Mouse (Mus musculus) MEL (cell line): ENCODE data around the gene Ap5s1. TPM values are rescaled to one million over a fixed set of nuclear protein-coding genes. Genes with fewer than 3 reads are reported as not detected.

Source experiments
- DNase-seq: peaks from one replicate; pipeline ENCODE4 v3.0.0; 2011; ENCODE audit warnings: low read depth, low spot score
- H3K27ac ChIP-seq: 2 replicates; pipeline ENCODE4 v1.5.1; 2012; ENCODE audit warnings: low read depth, mild to moderate bottlenecking, control low read depth, low read length, moderate library complexity; ENCODE audit not compliant: control insufficient read depth
- H3K27me3 ChIP-seq, 2 experiments: fragments of 150-350 bp in 1 of 2; sonication (generic) in 1 of 2; 2 replicates each; pipeline ENCODE4 v1.6.1; 2012; ENCODE audit warnings: low read length in 2 of 2, mild to moderate bottlenecking in 2 of 2, improper control_type of control experiment in 1 of 2, moderate library complexity in 1 of 2; ENCODE audit not compliant: insufficient read depth in 2 of 2, control insufficient read depth in 1 of 2
- H3K36me3 ChIP-seq, 2 experiments: 2 replicates each; pipeline ENCODE4 v1.6.1; 2012 to 2014; ENCODE audit warnings: low read length in 2 of 2, improper control_type of control experiment in 1 of 2, inconsistent platforms in 1 of 2, mild to moderate bottlenecking in 1 of 2; ENCODE audit not compliant: insufficient read depth in 2 of 2, control insufficient read depth in 1 of 2
- H3K4me1 ChIP-seq, 2 experiments: fragments of 150-350 bp in 1 of 2; sonication (generic) in 1 of 2; 2 replicates each; pipeline ENCODE4 v1.6.1; 2012; ENCODE audit warnings: low read length in 2 of 2, improper control_type of control experiment in 1 of 2, mild to moderate bottlenecking in 1 of 2; ENCODE audit not compliant: insufficient read depth in 2 of 2, control insufficient read depth in 1 of 2
- H3K4me3 ChIP-seq, 2 experiments: fragments of 150-350 bp in 1 of 2; sonication (generic) in 1 of 2; 2 replicates each; pipeline ENCODE4 v1.5.1; 2012; ENCODE audit warnings: low read depth in 2 of 2, low read length in 2 of 2, mild to moderate bottlenecking in 2 of 2, moderate library complexity in 2 of 2, control low read depth in 1 of 2, improper control_type of control experiment in 1 of 2; ENCODE audit not compliant: control insufficient read depth in 1 of 2, insufficient read depth in 1 of 2
- H3K79me2 ChIP-seq: 2 replicates; pipeline ENCODE4 v1.6.1; 2012; ENCODE audit warnings: mild to moderate bottlenecking, low read length, moderate library complexity; ENCODE audit not compliant: control insufficient read depth, poor library complexity, insufficient read depth
- H3K9ac ChIP-seq: 2 replicates; pipeline ENCODE4 v1.6.1; 2012; ENCODE audit warnings: low read depth, mild to moderate bottlenecking, control low read depth, low read length, moderate library complexity; ENCODE audit not compliant: control insufficient read depth, poor library complexity, severe bottlenecking
- H3K9me3 ChIP-seq: fragments of 150-350 bp; sonication (generic); replicated peaks from 2 replicates; pipeline ENCODE4 v1.6.1; 2012; ENCODE audit warnings: mild to moderate bottlenecking, low read length, improper control_type of control experiment, moderate library complexity; ENCODE audit not compliant: insufficient read depth
- CTCF ChIP-seq, 3 experiments: IDR thresholded peaks in 2 of 3; conservative IDR thresholded peaks in 1 of 3; 2 replicates each; pipeline ENCODE4 v1.5.1; 2011 to 2012; ENCODE audit warnings: low read length in 3 of 3, low read depth in 2 of 3, mild to moderate bottlenecking in 2 of 3, improper control_type of control experiment in 1 of 3, inconsistent platforms in 1 of 3, mixed read lengths in 1 of 3, moderate library complexity in 1 of 3; ENCODE audit not compliant: control insufficient read depth in 1 of 3, insufficient read depth in 1 of 3, poor library complexity in 1 of 3, severe bottlenecking in 1 of 3
- EP300 ChIP-seq, 2 experiments: IDR thresholded peaks; 2 replicates each; pipeline ENCODE4 v1.6.1; 2011; ENCODE audit warnings: improper control_type of control experiment in 2 of 2, low read length in 2 of 2, low read depth in 1 of 2, mild to moderate bottlenecking in 1 of 2
- ETS1 ChIP-seq: IDR thresholded peaks from 2 replicates; pipeline ENCODE4 v1.6.1; 2012; ENCODE audit warnings: low read depth, mild to moderate bottlenecking, inconsistent platforms, low read length, improper control_type of control experiment, moderate library complexity
- GATA1 ChIP-seq: IDR thresholded peaks from 2 replicates; pipeline ENCODE4 v1.6.1; 2011; ENCODE audit warnings: low read depth, low read length, improper control_type of control experiment
- MAFK ChIP-seq: IDR thresholded peaks from 2 replicates; pipeline ENCODE4 v1.6.1; 2011; ENCODE audit warnings: low read depth, mild to moderate bottlenecking, low read length, improper control_type of control experiment, borderline replicate concordance
- MXI1 ChIP-seq: IDR thresholded peaks from 2 replicates; pipeline ENCODE4 v1.6.1; 2011; ENCODE audit warnings: mild to moderate bottlenecking, low read depth, low read length, improper control_type of control experiment
- MYB ChIP-seq: IDR thresholded peaks from 2 replicates; pipeline ENCODE4 v1.6.1; 2011; ENCODE audit warnings: mild to moderate bottlenecking, low read depth, low read length, improper control_type of control experiment
- MYC ChIP-seq: IDR thresholded peaks from 2 replicates; pipeline ENCODE4 v1.6.1; 2011; ENCODE audit warnings: low read depth, mild to moderate bottlenecking, low read length, improper control_type of control experiment, moderate library complexity
- NELFE ChIP-seq: IDR thresholded peaks from 2 replicates; pipeline ENCODE4 v1.6.1; 2011; ENCODE audit warnings: low read depth, low read length, improper control_type of control experiment
- NRF1 ChIP-seq: IDR thresholded peaks from 2 replicates; pipeline ENCODE4 v1.6.1; 2014; ENCODE audit warnings: low read depth, mild to moderate bottlenecking, inconsistent platforms, low read length, improper control_type of control experiment, moderate library complexity; ENCODE audit not compliant: poor library complexity, insufficient read depth, severe bottlenecking
- POLR2AphosphoS5 ChIP-seq: IDR thresholded peaks from 2 replicates; pipeline ENCODE4 v1.6.1; 2012; ENCODE audit warnings: low read depth, borderline replicate concordance, mild to moderate bottlenecking, inconsistent platforms, low read length, moderate library complexity, mixed read lengths
- SMC3 ChIP-seq: IDR thresholded peaks from 2 replicates; pipeline ENCODE4 v1.6.1; 2011; ENCODE audit warnings: low read depth, low read length, improper control_type of control experiment
- TAL1 ChIP-seq: IDR thresholded peaks from 2 replicates; pipeline ENCODE4 v1.6.1; 2012; ENCODE audit warnings: mild to moderate bottlenecking, inconsistent platforms, low read length, moderate library complexity, mixed read lengths
- TCF12 ChIP-seq: IDR thresholded peaks from 2 replicates; pipeline ENCODE4 v1.6.1; 2014; ENCODE audit warnings: low read depth, mild to moderate bottlenecking, inconsistent platforms, low read length, improper control_type of control experiment, moderate library complexity
- USF1 ChIP-seq: IDR thresholded peaks from 2 replicates; pipeline ENCODE4 v1.6.1; 2014; ENCODE audit warnings: low read depth, mild to moderate bottlenecking, inconsistent platforms, low read length, improper control_type of control experiment, moderate library complexity
- ZC3H11A ChIP-seq: IDR thresholded peaks from 2 replicates; pipeline ENCODE4 v1.6.1; 2012; ENCODE audit warnings: low read depth, mild to moderate bottlenecking, inconsistent platforms, low read length, improper control_type of control experiment
- polyA plus RNA-seq, 2 experiments: library from polyadenylated mRNA; stranded (reverse) in 1 of 2; unstranded in 1 of 2; fragments of >175 nt in 1 of 2; fragments of >200 nt in 1 of 2; gene quantifications; 2 replicates each; pipeline versions ENCODE4 v1.2.1 to v1.2.4; 2012; ENCODE audit warnings: low replicate concordance in 2 of 2, low read depth in 1 of 2; ENCODE audit not compliant: insufficient read length in 2 of 2, insufficient read depth in 1 of 2, missing spikeins in 1 of 2
- total RNA-seq: library from RNA; depleted of rRNA; stranded (reverse); fragments of 300-350 nt; gene quantifications from 2 replicates; pipeline ENCODE4 v1.2.3, GENCODE M21; 2012

Gene Ap5s1
- total and polyA plus RNA-seq, 3 experiments, result 9.6 to 12.7 TPM; not detected in 1

DNA sequence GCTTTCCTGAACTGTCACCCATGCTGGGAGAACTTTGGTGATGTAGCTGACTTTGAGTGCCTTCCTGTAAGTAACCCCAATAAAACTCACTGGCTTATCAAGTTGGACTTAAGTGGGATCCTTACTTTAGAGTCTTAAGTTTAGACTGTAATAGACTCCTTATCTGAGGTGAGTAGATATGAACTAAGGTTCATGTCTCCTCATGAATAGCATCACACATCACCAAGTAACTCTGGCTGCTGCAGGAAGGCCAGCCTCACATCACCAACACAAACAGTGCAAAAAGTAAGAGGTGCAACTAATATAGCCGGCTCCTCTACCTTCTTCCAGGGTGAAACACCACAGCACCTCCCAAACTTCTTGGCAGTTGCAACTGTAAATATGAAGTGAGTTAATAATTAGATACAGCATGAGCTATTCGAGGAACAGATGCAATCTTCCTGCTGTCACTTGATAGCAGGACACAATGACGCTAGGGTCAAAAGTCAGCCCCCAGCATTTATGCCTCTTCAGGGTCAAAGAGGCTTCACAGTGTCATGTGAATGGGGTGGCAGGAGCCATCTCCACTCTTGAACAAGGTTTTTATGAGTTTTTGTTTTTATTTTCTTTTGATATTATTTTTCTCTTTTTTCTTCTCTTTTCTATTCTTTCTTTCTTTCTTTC is 15.1 kb downstream of the Ap5s1 start:
- TF ChIP-seq USF1 (no peak), SMC3 (no peak), ETS1 (0 out of 2 replicates have a peak, but pooled peaks have one; percentile 9), EP300 (IDR thresholded peaks at IDR 0.05; ENCODE audit: low read depth in 1 of 2, low read length in 2 of 2) (no peak), GATA1 (0 out of 2 replicates have a peak, but pooled peaks have one; percentile 11), MYB (no peak)
- no peak overlapping the region for H3K27ac ChIP-seq

GRCm38 (mm10) chr2:131222562-131222961 is 15.7 kb downstream of the Ap5s1 start:
- TF ChIP-seq NELFE, result no peak
- 0 out of 2 replicates have a peak, but pooled peaks have one; percentile 5 for TF ChIP-seq ZC3H11A
- no peak for TF ChIP-seq MXI1
- no peak for TF ChIP-seq MYC
- peak; percentile 95 for TF ChIP-seq MAFK
- Histone ChIP-seq H3K4me1 (peaks cover 15 to 38% of the 10 kb centered on the region in 2 experiments), H3K27me3 (no peaks in the 10 kb centered on the region), H3K4me3 (peak overlapping the region; percentile 21 to 27; a peak in 3 of 4 replicates), H3K27ac (peak overlapping the region; percentile 30; the same call in 1 of the 2 replicates), H3K79me2 (no peaks in the 10 kb centered on the region), H3K36me3 (peaks cover 0 to 25% of the 10 kb centered on the region in 2 experiments; a peak in 2 of 4 replicates), H3K9me3 (no peaks in the 10 kb centered on the region), H3K9ac (peak overlapping the region; percentile 44)
- DNase-seq, result peak; percentile 70

More for the DNA sequence above, 15.1 kb downstream of the Ap5s1 start:
- Histone ChIP-seq H3K36me3 (peaks cover 0 to 19% of the 10 kb centered on the region in 2 experiments; a peak in 2 of 4 replicates), H3K4me1 (peaks cover 9 to 34% of the 10 kb centered on the region in 2 experiments), H3K79me2 (no peaks in the 10 kb centered on the region), H3K27me3 (no peaks in the 10 kb centered on the region), H3K4me3 (no peak overlapping the region), H3K9me3 (no peaks in the 10 kb centered on the region), H3K9ac (peak overlapping the region; percentile 26; the same call in 1 of the 2 replicates)
- peak; percentile 41 for DNase-seq

DNA sequence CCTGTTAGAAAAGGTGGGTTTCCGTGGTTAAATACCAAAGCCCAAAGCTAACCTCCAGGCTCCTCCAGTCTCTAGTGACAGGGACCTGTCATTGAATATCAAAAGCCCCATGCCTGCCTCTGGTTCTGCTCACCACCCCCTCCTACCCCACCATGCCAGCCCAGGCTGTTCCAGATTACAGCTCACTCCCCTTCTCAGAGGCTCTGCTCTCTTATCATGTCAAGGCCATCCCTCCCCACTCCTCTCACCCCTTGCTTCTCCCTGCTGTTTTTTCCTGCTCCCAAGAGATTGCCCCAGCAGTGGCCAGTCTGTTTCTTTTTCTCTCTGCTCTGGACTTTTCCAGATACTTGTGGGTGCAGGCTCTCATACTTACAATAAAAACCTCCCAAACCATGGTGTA is 16.7 kb downstream of the Ap5s1 start:
- peak; percentile 36; the same call in 1 of the 2 replicates for TF ChIP-seq GATA1
- TF ChIP-seq CTCF (IDR thresholded peaks at IDR 0.05 in 2 of 3, conservative IDR thresholded peaks at IDR 0.05 in 1 of 3; ENCODE audit: control insufficient read depth in 1 of 3, insufficient read depth in 1 of 3, low read depth in 2 of 3, low read length in 3 of 3, poor library complexity in 1 of 3, severe bottlenecking in 1 of 3), result no peak
- TF ChIP-seq TAL1, result peak; percentile 42
- peak; percentile 9 to 47; a peak in 1 of 4 replicates for TF ChIP-seq EP300 (IDR thresholded peaks at IDR 0.05; ENCODE audit: low read depth in 1 of 2, low read length in 2 of 2)
- no peak for TF ChIP-seq NRF1
- TF ChIP-seq TCF12, result 0 out of 2 replicates have a peak, but pooled peaks have one; percentile 14
- TF ChIP-seq POLR2AphosphoS5, result no peak
- TF ChIP-seq MAFK, result no peak
- H3K9ac ChIP-seq, result no peak overlapping the region
- H3K27me3 ChIP-seq, result no peaks in the 10 kb centered on the region
- no peaks in the 10 kb centered on the region for H3K79me2 ChIP-seq
- H3K4me3 ChIP-seq, result no peak overlapping the region
- H3K4me1 ChIP-seq, result peaks cover 17 to 39% of the 10 kb centered on the region in 2 experiments
- peaks cover 0 to 24% of the 10 kb centered on the region in 2 experiments; a peak in 2 of 4 replicates for H3K36me3 ChIP-seq
- DNase-seq, result peak; percentile 49
- no peak overlapping the region for H3K27ac ChIP-seq
- H3K9me3 ChIP-seq, result no peaks in the 10 kb centered on the region
